Mouse (Mus musculus) limb, embryonic 11.5 days (tissue): ENCODE measurements around the gene Csgalnact2. TPM values are rescaled to one million over a fixed set of nuclear protein-coding genes. Genes with fewer than 3 reads are reported as not detected.
A peak's percentile ranks its signal among the peaks of the same experiment; 100 is the strongest.

Experiments
- ATAC-seq: fragments of 200-750 bp; cut with Nextera tagmentation; 2 replicates; pipeline ENCODE4 v1.8.0; 2017; ENCODE audit warnings: low read depth; ENCODE audit not compliant: insufficient number of reproducible peaks, low FRiP score, low TSS enrichment
- DNase-seq: peaks from one replicate; pipeline ENCODE4 v3.0.0-alpha.2; 2015; ENCODE audit warnings: low spot score
- H3K27ac ChIP-seq: fragments of 300-500 bp; sonication (generic); replicated peaks from 2 replicates; pipeline ENCODE4 v1.5.1; 2014; ENCODE audit warnings: low read depth, mild to moderate bottlenecking, low read length
- H3K27me3 ChIP-seq: fragments of 300-500 bp; sonication (generic); 2 replicates; pipeline ENCODE4 v1.6.1; 2014; ENCODE audit warnings: mild to moderate bottlenecking, low read length, mixed read lengths; ENCODE audit not compliant: control insufficient read depth, insufficient read depth
- H3K36me3 ChIP-seq: fragments of 300-500 bp; sonication (generic); 2 replicates; pipeline ENCODE4 v1.6.1; 2014; ENCODE audit warnings: mild to moderate bottlenecking, low read length, moderate library complexity, mixed read lengths; ENCODE audit not compliant: control insufficient read depth, insufficient read depth
- H3K4me1 ChIP-seq: fragments of 300-500 bp; sonication (generic); 2 replicates; pipeline ENCODE4 v1.6.1; 2014; ENCODE audit warnings: low read length, mixed read lengths; ENCODE audit not compliant: control insufficient read depth, insufficient read depth
- H3K4me2 ChIP-seq: fragments of 300-500 bp; sonication (generic); 2 replicates; pipeline ENCODE4 v1.6.1; 2014; ENCODE audit warnings: low read depth, mild to moderate bottlenecking, moderate library complexity; ENCODE audit not compliant: severe bottlenecking
- H3K4me3 ChIP-seq: fragments of 300-500 bp; sonication (generic); 2 replicates; pipeline ENCODE4 v1.5.1; 2014; ENCODE audit warnings: low read depth, low read length
- H3K9ac ChIP-seq: fragments of 300-500 bp; sonication (generic); 2 replicates; pipeline ENCODE4 v1.6.1; 2014; ENCODE audit warnings: mild to moderate bottlenecking, low read length
- H3K9me3 ChIP-seq: fragments of 300-500 bp; sonication (generic); 2 replicates; pipeline ENCODE4 v1.6.1; 2016; ENCODE audit warnings: low read length; ENCODE audit not compliant: control insufficient read depth
- WGBS: fragments of 180-500 bp; shearing (Covaris S2); extraction: QIAGEN DNeasy Blood & Tissue Kit; methylation state at CpG from one replicate; pipeline ENCODE4 v1.1.7; 2014; 5-methylcytosine and 5-hydroxymethylcytosine counted together
- microRNA-seq: library from miRNA; unstranded; fragments of <30 nt; microRNA quantifications from one replicate; pipeline ENCODE4, GENCODE M21; 2016
- polyA plus RNA-seq: library from polyadenylated mRNA; unstranded; fragments of >200 nt; fragmentation: Nextera tagmentation; extraction: Ambion mirVana; gene quantifications from 2 replicates; pipeline ENCODE4 v1.2.1, GENCODE M21; 2014

Csgalnact2 gene
- polyA plus RNA-seq, 1 experiment from 2014 or later, result 10.8 TPM

GRCm38 (mm10) chr6:118066199-118067081, 72.5 kb downstream of the Csgalnact2 start:
- no peak overlapping the region for H3K27ac ChIP-seq
- peak overlapping the region; percentile 83 for H3K4me2 ChIP-seq
- DNase-seq (peak; percentile 56), ATAC-seq (peak; percentile 29; the same call in 1 of the 2 replicates)
- H3K4me1 ChIP-seq, result peaks cover 14% of the 10 kb centered on the region; the same call in 1 of the 2 replicates
- no peaks in the 10 kb centered on the region for H3K9me3 ChIP-seq
- peak overlapping the region; percentile 34; the same call in 1 of the 2 replicates for H3K9ac ChIP-seq
- H3K4me3 ChIP-seq, result peak overlapping the region; percentile 35
- H3K36me3 ChIP-seq, result no peaks in the 10 kb centered on the region
- WGBS, result 1% methylated on average over 40 of the region's 40 CpGs
- H3K27me3 ChIP-seq, result peaks cover 23% of the 10 kb centered on the region

- no peak for DNase-seq
- no peaks in the 10 kb centered on the region for H3K36me3 ChIP-seq
- 1% methylated on average over 12 of the region's 12 CpGs for WGBS
- no peaks in the 10 kb centered on the region for H3K9me3 ChIP-seq
- H3K4me3 ChIP-seq, result peak overlapping the region; percentile 35
- no peak overlapping the region; the same call in 1 of the 2 replicates for H3K9ac ChIP-seq
- peaks cover 23% of the 10 kb centered on the region for H3K27me3 ChIP-seq
- ATAC-seq, result no peak
- H3K4me2 ChIP-seq, result peak overlapping the region; percentile 83
- H3K27ac ChIP-seq, result no peak overlapping the region
- H3K4me1 ChIP-seq, result peaks cover 14% of the 10 kb centered on the region; the same call in 1 of the 2 replicates
These were observed 73.1 kb downstream of the Csgalnact2 start for GRCm38 (mm10) chr6:118065837-118066198.

DNA sequence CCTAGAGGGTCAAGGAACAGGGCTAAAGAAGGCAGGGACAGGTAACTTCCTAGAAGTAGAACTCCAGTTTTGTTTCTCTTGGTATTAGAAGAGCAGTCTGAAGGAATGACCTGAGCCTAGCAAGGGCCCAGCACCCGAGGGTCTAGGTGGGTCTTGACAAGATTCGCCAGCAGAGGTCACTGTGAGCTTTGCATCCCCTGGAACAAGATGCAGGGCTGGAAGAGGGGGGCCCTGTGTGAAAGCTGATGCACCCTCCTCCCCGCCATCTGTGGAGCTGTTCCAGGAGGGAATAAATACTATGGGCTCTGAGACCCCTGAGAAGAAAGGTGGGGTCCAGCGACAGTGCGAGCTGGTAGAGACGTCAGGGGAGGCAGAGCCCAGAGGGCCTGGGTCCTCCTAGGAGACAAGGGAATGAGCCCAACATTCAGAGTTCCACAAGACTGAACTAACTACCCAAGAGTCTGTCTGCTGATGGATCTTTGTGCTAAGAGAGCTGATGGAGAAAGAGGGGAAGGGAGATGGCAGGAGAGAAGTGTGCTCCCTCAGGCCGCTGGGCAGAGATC, 73.9 kb downstream of the Csgalnact2 start:
- no peaks in the 10 kb centered on the region for H3K9me3 ChIP-seq
- H3K9ac ChIP-seq, result no peak overlapping the region
- 15% methylated on average over 7 of the region's 7 CpGs for WGBS
- H3K4me1 ChIP-seq, result peaks cover 14% of the 10 kb centered on the region; the same call in 1 of the 2 replicates
- H3K27ac ChIP-seq, result no peak overlapping the region
- ATAC-seq (no peak), DNase-seq (peak; percentile 73)
- H3K4me3 ChIP-seq, result no peak overlapping the region
- peaks cover 23% of the 10 kb centered on the region for H3K27me3 ChIP-seq
- no peak overlapping the region for H3K4me2 ChIP-seq
- H3K36me3 ChIP-seq, result no peaks in the 10 kb centered on the region

DNA sequence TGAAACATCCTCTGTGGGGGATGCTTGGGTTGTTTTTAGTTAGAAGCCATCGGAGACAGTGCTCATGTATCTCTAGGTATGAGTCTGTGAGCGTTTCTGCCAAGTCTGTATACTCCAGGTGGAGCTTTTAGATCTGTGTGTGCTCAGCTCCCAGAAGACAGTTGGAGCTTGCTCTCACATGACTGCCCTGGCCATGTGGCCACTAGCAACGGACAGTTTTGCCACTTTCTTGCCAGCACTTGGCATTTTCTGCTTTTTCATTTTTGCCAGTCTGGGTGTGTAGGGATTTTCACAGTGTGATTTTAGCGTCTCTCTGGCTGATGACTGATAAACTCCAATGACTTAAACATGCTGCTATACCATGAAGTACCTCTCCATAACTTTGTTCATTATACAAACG, 75.7 kb downstream of the Csgalnact2 start:
- DNase-seq, result no peak
- H3K4me2 ChIP-seq, result no peak overlapping the region
- no peak overlapping the region for H3K4me3 ChIP-seq
- no peak for ATAC-seq
- H3K27ac ChIP-seq, result no peak overlapping the region
- 71% methylated on average over 5 of the region's 5 CpGs for WGBS
- no peaks in the 10 kb centered on the region for H3K9me3 ChIP-seq
- H3K36me3 ChIP-seq, result no peaks in the 10 kb centered on the region
- no peak overlapping the region for H3K9ac ChIP-seq
- H3K4me1 ChIP-seq, result peaks cover 14% of the 10 kb centered on the region; the same call in 1 of the 2 replicates
- peaks cover 23% of the 10 kb centered on the region for H3K27me3 ChIP-seq

DNA sequence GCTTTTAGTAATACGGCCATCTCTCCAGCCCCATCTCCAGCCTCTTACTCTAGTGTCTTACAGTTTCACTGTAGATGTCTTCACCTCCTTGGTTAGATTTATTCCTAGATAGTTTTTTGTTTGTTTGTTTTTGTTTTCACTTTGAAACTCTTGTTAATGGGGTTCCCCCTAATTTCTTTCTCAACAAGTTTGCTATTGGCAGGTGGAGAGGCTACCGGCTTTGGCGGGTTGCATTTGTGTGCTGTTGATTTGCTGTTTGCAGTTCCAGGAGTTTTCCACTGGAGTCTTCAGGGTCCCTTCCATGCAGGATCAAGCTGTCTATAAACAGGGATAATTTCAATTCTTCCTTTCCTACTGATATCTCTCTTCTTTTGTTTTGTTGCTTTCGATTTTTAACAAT, 77.7 kb downstream of the Csgalnact2 start:
- H3K4me2 ChIP-seq, result no peak overlapping the region
- 91% methylated on average over 4 of the region's 4 CpGs for WGBS
- H3K36me3 ChIP-seq, result no peaks in the 10 kb centered on the region
- H3K27ac ChIP-seq, result no peak overlapping the region
- H3K9me3 ChIP-seq, result no peaks in the 10 kb centered on the region
- ATAC-seq (no peak), DNase-seq (no peak)
- no peak overlapping the region for H3K9ac ChIP-seq
- H3K4me3 ChIP-seq, result no peak overlapping the region
- H3K4me1 ChIP-seq, result peaks cover 10% of the 10 kb centered on the region; the same call in 1 of the 2 replicates
- peaks cover 11% of the 10 kb centered on the region for H3K27me3 ChIP-seq

Small RNA genes lying within 50 kb of the gene (microRNA-seq; reads per million reads assigned to microRNA genes)
- gene Mir7044, result not detected

Other genes with a start within 250 kb of the Csgalnact2 start
- 852 and 860 TPM in 2 replicates for gene Hnrnpf, start 238.8 kb downstream of the Csgalnact2 start, polyA plus RNA-seq
- gene Fxyd4, start 201.4 kb downstream of the Csgalnact2 start, polyA plus RNA-seq, result 2.0 and 3.9 TPM in 2 replicates
- not detected in 2 replicates for gene Rasgef1a, start 127.7 kb downstream of the Csgalnact2 start, polyA plus RNA-seq
- 0.04 and 0.07 TPM in 2 replicates for gene Ret, start 58.6 kb upstream of the Csgalnact2 start, polyA plus RNA-seq